Mouse (Mus musculus) forebrain, embryonic 13.5 days (tissue): Measurements from ENCODE around the gene Tgm5. TPM values are rescaled to one million over a fixed set of nuclear protein-coding genes. Genes with fewer than 3 reads are reported as not detected.
A peak's percentile ranks its signal among the peaks of the same experiment; 100 is the strongest.
"Not testable (repeated sequence)": the region's sequence is repeated elsewhere in the genome, so short reads cannot be mapped to it uniquely, and the experiment has no call there.

Source experiments
- ATAC-seq: fragments of 200-750 bp; cut with Nextera tagmentation; 2 replicates; pipeline ENCODE4 v1.8.0; 2017
- H3K27ac ChIP-seq: fragments of 300-500 bp; sonication (generic); 2 replicates; pipeline ENCODE4 v1.5.1; 2015; ENCODE audit warnings: inconsistent platforms, mild to moderate bottlenecking, moderate library complexity
- H3K27me3 ChIP-seq: fragments of 300-500 bp; sonication (generic); 2 replicates; pipeline ENCODE4 v1.6.1; 2015; ENCODE audit warnings: mild to moderate bottlenecking, inconsistent platforms
- H3K36me3 ChIP-seq: fragments of 300-500 bp; sonication (generic); 2 replicates; pipeline ENCODE4 v1.6.1; 2015; ENCODE audit warnings: mild to moderate bottlenecking, inconsistent platforms; ENCODE audit not compliant: poor library complexity, severe bottlenecking
- H3K4me1 ChIP-seq: fragments of 300-500 bp; sonication (generic); 2 replicates; pipeline ENCODE4 v1.6.1; 2015; ENCODE audit warnings: inconsistent platforms
- H3K4me2 ChIP-seq: fragments of 300-500 bp; sonication (generic); 2 replicates; pipeline ENCODE4 v1.6.1; 2015; ENCODE audit warnings: inconsistent platforms, mild to moderate bottlenecking, moderate library complexity
- H3K4me3 ChIP-seq: fragments of 300-500 bp; sonication (generic); 2 replicates; pipeline ENCODE4 v1.5.1; 2015; ENCODE audit warnings: mild to moderate bottlenecking, inconsistent platforms
- H3K9ac ChIP-seq: fragments of 300-500 bp; sonication (generic); 2 replicates; pipeline ENCODE4 v1.6.1; 2015; ENCODE audit warnings: mild to moderate bottlenecking, inconsistent platforms
- H3K9me3 ChIP-seq: fragments of 300-500 bp; sonication (generic); replicated peaks from 2 replicates; pipeline ENCODE4 v1.6.1; 2016; ENCODE audit warnings: inconsistent platforms
- WGBS: fragments of 180-500 bp; shearing (Covaris S2); methylation state at CpG from one replicate; pipeline ENCODE4 v1.1.7; 2015; 5-methylcytosine and 5-hydroxymethylcytosine counted together
- polyA plus RNA-seq: library from polyadenylated mRNA; unstranded; fragments of >200 nt; fragmentation: Nextera tagmentation; extraction: Ambion mirVana; gene quantifications from 2 replicates; pipeline ENCODE4 v1.2.1, GENCODE M21; 2015

The Tgm5 gene
- polyA plus RNA-seq, 1 experiment from 2014 or later, result 0.10 TPM

GRCm38 (mm10) chr2:121038851-121039250 lies 46.8 kb downstream of the Tgm5 start:
- not testable (repeated sequence) for H3K27ac ChIP-seq, ATAC-seq
- WGBS, result 94% methylated on average over 1 of the region's 1 CpGs

GRCm38 (mm10) chr2:121036733-121037341 lies 48.8 kb downstream of the Tgm5 start, which contains the start of gene Epb42:
Gene Epb42, minus strand, starts transcription at chr2:121037072.
- H3K27me3 ChIP-seq, result no peaks in the 10 kb centered on the region
- H3K4me2 ChIP-seq, result no peak within 1 kb of the TSS
- no peak within 1 kb of the TSS for H3K27ac ChIP-seq
- H3K9ac ChIP-seq, result no peak within 1 kb of the TSS
- no peak within 1 kb of the TSS for H3K4me3 ChIP-seq
- no peaks in the 10 kb centered on the region for H3K4me1 ChIP-seq
- no peaks in the 10 kb centered on the region for H3K36me3 ChIP-seq
- no peaks in the 10 kb centered on the region for H3K9me3 ChIP-seq
- WGBS, result 78% methylated on average over 5 of the region's 5 CpGs
- ATAC-seq, result no peak

More at GRCm38 (mm10) chr2:121038851-121039250, 46.8 kb downstream of the Tgm5 start:
- H3K36me3 ChIP-seq, H3K27me3 ChIP-seq, H3K9me3 ChIP-seq, H3K4me2 ChIP-seq, H3K4me3 ChIP-seq, H3K9ac ChIP-seq, H3K4me1 ChIP-seq: not testable (repeated sequence)

GRCm38 (mm10) chr2:121022918-121023317 lies 62.7 kb downstream of the Tgm5 start:
- H3K36me3 ChIP-seq, result peaks cover 1% of the 10 kb centered on the region
- no peak for ATAC-seq
- WGBS, result 75% methylated on average over 5 of the region's 5 CpGs
- H3K27me3 ChIP-seq, result no peaks in the 10 kb centered on the region
- no peaks in the 10 kb centered on the region for H3K4me1 ChIP-seq
- no peaks in the 10 kb centered on the region for H3K9me3 ChIP-seq
- no peak overlapping the region for H3K4me2 ChIP-seq
- H3K27ac ChIP-seq, result no peak overlapping the region
- no peak overlapping the region for H3K4me3 ChIP-seq
- H3K9ac ChIP-seq, result no peak overlapping the region

- Histone ChIP-seq H3K36me3 (peaks cover 38% of the 10 kb centered on the region), H3K4me3 (no peak overlapping the region), H3K4me1 (no peaks in the 10 kb centered on the region), H3K9me3 (no peaks in the 10 kb centered on the region), H3K27me3 (no peaks in the 10 kb centered on the region), H3K4me2 (no peak overlapping the region), H3K9ac (no peak overlapping the region), H3K27ac (no peak overlapping the region)
- ATAC-seq, result no peak
- 93% methylated on average over 1 of the region's 1 CpGs for WGBS
These were observed 68.5 kb downstream of the Tgm5 start for GRCm38 (mm10) chr2:121017151-121017550.

GRCm38 (mm10) chr2:121016226-121016625 lies 69.4 kb downstream of the Tgm5 start:
- peaks cover 47% of the 10 kb centered on the region for H3K36me3 ChIP-seq
- ATAC-seq, result no peak
- no peaks in the 10 kb centered on the region for H3K27me3 ChIP-seq
- WGBS, result 90% methylated on average over 9 of the region's 9 CpGs
- no peaks in the 10 kb centered on the region for H3K9me3 ChIP-seq
- H3K4me2 ChIP-seq, result no peak overlapping the region
- no peaks in the 10 kb centered on the region for H3K4me1 ChIP-seq
- H3K4me3 ChIP-seq, result no peak overlapping the region
- no peak overlapping the region for H3K27ac ChIP-seq
- no peak overlapping the region for H3K9ac ChIP-seq

GRCm38 (mm10) chr2:121015507-121015906 lies 70.1 kb downstream of the Tgm5 start:
- peaks cover 47% of the 10 kb centered on the region for H3K36me3 ChIP-seq
- H3K4me2 ChIP-seq, result no peak overlapping the region
- no peak for ATAC-seq
- no peak overlapping the region for H3K9ac ChIP-seq
- no peaks in the 10 kb centered on the region for H3K4me1 ChIP-seq
- no peak overlapping the region for H3K4me3 ChIP-seq
- no peaks in the 10 kb centered on the region for H3K9me3 ChIP-seq
- no peak overlapping the region for H3K27ac ChIP-seq
- 86% methylated on average over 2 of the region's 2 CpGs for WGBS
- no peaks in the 10 kb centered on the region for H3K27me3 ChIP-seq

GRCm38 (mm10) chr2:121012676-121013075 lies 73.0 kb downstream of the Tgm5 start:
- peaks cover 44% of the 10 kb centered on the region for H3K36me3 ChIP-seq
- no peak overlapping the region for H3K27ac ChIP-seq
- ATAC-seq, result no peak
- H3K4me3 ChIP-seq, result no peak overlapping the region
- peaks cover 10% of the 10 kb centered on the region for H3K4me1 ChIP-seq
- H3K4me2 ChIP-seq, result no peak overlapping the region
- H3K27me3 ChIP-seq, result no peaks in the 10 kb centered on the region
- 93% methylated on average over 9 of the region's 9 CpGs for WGBS
- no peaks in the 10 kb centered on the region for H3K9me3 ChIP-seq
- H3K9ac ChIP-seq, result no peak overlapping the region

- ATAC-seq, result no peak
- Histone ChIP-seq H3K4me3 (peak overlapping the region; percentile 67), H3K27ac (no peak overlapping the region), H3K9me3 (no peaks in the 10 kb centered on the region), H3K9ac (peak overlapping the region; percentile 75), H3K36me3 (peaks cover 22% of the 10 kb centered on the region), H3K27me3 (no peaks in the 10 kb centered on the region), H3K4me1 (peaks cover 10% of the 10 kb centered on the region), H3K4me2 (peak overlapping the region; percentile 82)
- WGBS, result 23% methylated on average over 5 of the region's 5 CpGs
These were observed 76.5 kb downstream of the Tgm5 start for GRCm38 (mm10) chr2:121009071-121009677.

- peaks cover 19% of the 10 kb centered on the region for H3K36me3 ChIP-seq
- ATAC-seq, result peak; percentile 48; the same call in 1 of the 2 replicates
- H3K4me3 ChIP-seq, result peak overlapping the region; percentile 67
- H3K27ac ChIP-seq, result no peak overlapping the region
- no peaks in the 10 kb centered on the region for H3K27me3 ChIP-seq
- H3K9ac ChIP-seq, result peak overlapping the region; percentile 75
- H3K4me2 ChIP-seq, result peak overlapping the region; percentile 82
- H3K9me3 ChIP-seq, result no peaks in the 10 kb centered on the region
- 2% methylated on average over 12 of the region's 12 CpGs for WGBS
- H3K4me1 ChIP-seq, result peaks cover 10% of the 10 kb centered on the region
These were observed 77.0 kb downstream of the Tgm5 start for GRCm38 (mm10) chr2:121008664-121009007.

- Histone ChIP-seq H3K27ac (0 out of 2 replicates have a peak within 1 kb of the TSS, but pooled peaks have one; percentile 31), H3K9ac (peak within 1 kb of the TSS; percentile 75)
- under 1% methylated on average over 34 of the region's 34 CpGs for WGBS
These were observed 77.5 kb downstream of the Tgm5 start, which contains the start of gene Ccndbp1 for GRCm38 (mm10) chr2:121007925-121008663. Gene Ccndbp1, plus strand, starts transcription at chr2:121008403.

GRCm38 (mm10) chr2:121006986-121007385 lies 78.7 kb downstream of the Tgm5 start:
- ATAC-seq, result no peak
- no peak overlapping the region for H3K4me2 ChIP-seq
- H3K9me3 ChIP-seq, result no peaks in the 10 kb centered on the region
- WGBS, result 91% methylated on average over 1 of the region's 1 CpGs
- H3K4me1 ChIP-seq, result peaks cover 10% of the 10 kb centered on the region
- no peak overlapping the region for H3K9ac ChIP-seq
- H3K27ac ChIP-seq, result no peak overlapping the region
- H3K27me3 ChIP-seq, result no peaks in the 10 kb centered on the region
- H3K36me3 ChIP-seq, result peaks cover 7% of the 10 kb centered on the region
- no peak overlapping the region for H3K4me3 ChIP-seq

More at GRCm38 (mm10) chr2:121007925-121008663, 77.5 kb downstream of the Tgm5 start, which contains the start of gene Ccndbp1:
- Histone ChIP-seq H3K4me1 (peaks cover 10% of the 10 kb centered on the region), H3K36me3 (peaks cover 16% of the 10 kb centered on the region), H3K27me3 (no peaks in the 10 kb centered on the region), H3K4me3 (peak within 1 kb of the TSS; percentile 67), H3K9me3 (no peaks in the 10 kb centered on the region), H3K4me2 (peak within 1 kb of the TSS; percentile 82)
- ATAC-seq, result peak; percentile 99
